Mouse (Mus musculus) liver, embryonic 14.5 days (tissue): ENCODE results near the gene Arhgef19.

Experiments used
- CTCF ChIP-seq: IDR thresholded peaks from 2 replicates; pipeline ENCODE4 v1.5.1; 2016; ENCODE audit warnings: antibody characterized with exemption, low read depth, control low read depth
- EP300 ChIP-seq: IDR thresholded peaks from 2 replicates; pipeline ENCODE4 v1.6.1; 2016; ENCODE audit warnings: antibody characterized with exemption, low read depth

DNA sequence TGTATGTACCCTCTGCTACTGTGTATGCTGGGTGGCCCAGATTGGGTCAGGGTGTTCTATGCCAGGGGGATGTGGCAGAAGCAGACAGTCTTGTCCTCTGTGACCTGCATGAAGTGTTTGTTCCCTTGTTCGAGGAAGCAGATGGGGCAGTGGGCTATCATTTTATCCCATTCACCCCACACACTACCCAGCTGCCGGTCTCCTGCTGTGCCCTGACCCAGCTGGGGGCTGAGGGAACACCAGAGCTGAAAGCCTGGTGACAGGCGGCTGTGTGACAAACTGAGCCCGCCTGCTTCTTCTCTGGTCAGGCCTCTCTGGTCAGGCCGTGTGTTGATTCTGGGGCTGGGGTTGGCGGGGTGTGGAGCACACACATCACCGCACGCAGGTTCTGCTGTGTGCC lies 66.8 kb downstream of the Arhgef19 start:
- TF ChIP-seq CTCF: no peak
- no peak for TF ChIP-seq EP300
